Mouse (Mus musculus) layer of hippocampus, adult 11-12 months (tissue): ENCODE measurements around the gene Tldc2.
A peak's percentile ranks its signal among the peaks of the same experiment; 100 is the strongest.

ENCODE experiments used
- DNase-seq: peaks from one replicate; pipeline ENCODE4 v3.0.0; 2022; ENCODE audit warnings: low spot score

The Tldc2 gene

DNA sequence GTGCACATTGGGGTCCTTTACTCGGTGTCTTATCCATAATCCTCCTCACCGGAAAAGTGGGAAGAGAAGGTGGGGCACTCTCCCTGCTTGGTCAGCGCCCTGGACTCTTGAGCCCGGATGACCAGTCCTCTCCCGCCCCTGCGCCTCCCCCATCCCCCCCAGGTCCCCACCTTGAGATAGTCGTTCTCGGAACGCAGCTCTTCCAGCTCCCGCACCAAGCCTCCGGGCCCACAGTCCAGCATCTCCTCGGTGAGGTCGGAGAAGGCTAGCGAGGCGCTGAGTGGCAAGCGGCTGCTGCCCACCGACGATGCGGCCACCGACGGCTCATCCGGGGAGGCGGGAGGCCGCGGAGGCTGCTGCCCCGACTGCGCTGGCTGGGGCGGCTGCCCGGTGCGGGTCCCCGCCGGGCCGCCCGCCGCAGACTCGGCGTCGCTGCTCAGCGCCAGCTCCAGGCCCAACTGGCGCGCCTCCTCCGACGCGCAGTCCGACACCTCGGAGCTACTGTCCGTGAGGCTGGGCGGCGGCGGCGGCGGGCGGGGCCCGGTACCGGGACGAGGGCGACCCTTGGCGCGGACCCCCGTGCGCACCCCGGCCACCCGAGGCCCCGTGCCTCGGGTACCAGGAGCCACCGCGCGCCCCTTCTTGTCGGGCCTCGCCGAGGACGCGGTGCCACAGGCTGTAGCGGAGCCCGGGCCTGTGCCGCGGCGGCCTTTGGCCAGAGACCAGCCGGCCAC is 8.6 kb upstream of the Tldc2 start:
- DNase-seq: no peak

DNA sequence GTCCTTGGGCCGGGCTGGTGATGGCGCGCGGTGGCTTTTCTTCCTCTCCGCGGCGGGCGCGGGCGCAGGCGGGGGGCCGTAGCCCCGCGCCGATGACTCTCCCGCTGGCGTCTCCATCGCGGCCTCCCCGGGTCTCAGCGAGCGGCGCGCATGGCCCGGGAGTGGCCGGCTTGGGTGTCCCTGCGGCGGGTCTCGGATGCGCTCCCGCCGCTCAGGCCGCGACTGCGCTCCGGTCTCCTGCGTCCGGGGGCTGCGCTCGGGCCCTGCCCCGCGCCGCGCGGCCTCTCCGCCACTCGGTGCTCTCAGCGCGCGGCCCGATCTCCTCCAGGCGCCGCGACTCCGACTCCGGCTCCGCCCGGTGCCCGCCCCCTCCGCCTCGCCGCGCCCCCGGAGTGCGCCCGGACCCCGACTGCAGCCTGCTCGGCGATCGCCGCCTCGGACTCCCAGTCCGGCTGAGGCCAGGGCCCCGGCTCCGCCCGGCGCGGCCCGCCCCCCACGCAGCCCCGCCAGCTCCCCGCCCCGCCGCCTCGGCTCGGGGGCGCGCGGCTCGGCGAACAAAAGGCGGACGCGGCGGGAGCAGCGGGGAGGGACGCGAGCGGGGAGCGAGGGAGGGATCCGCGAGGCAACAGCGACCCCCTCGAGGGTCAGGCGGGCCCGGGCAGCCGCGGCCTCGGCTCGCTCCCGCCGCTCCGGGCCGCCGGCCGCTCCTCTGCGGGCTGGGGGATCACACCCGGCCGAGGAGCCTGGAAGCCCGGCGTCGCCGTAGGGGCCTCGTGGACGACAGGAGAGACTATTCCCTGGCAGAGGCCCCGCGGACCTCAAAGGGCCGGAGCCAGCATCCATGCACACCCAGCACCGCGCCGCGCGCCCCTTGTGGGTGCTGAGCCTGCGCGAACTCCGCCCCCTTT is 7.8 kb upstream of the Tldc2 start, which contains the start of gene Soga1:
Gene Soga1, minus strand, starts transcription at position 462 of the 908 bp plus-strand sequence.
- peak; percentile 83 for DNase-seq

- DNase-seq: no peak
Measured at GRCm38 (mm10) chr2:157079701-157080180, 7.1 kb upstream of the Tldc2 start.

DNA sequence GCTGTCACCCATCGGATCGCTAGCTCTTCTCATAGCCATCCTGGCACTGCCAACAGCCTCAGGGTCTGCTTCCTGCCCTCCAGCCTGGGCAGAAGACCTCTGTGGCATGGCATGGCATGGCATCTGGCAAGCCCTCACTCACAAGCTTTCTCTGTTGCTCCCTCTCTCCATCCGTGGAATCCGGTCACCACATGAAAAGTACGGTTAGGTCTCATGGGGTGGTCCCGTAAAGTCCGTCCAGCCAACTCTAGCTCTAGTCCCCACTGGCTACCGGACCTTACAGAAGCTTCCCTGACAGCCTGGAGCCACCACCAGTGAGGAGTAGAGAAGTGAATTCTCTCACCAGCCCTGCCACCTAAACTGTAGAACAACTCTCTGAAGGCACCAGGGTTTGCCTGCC is 5.5 kb upstream of the Tldc2 start:
- DNase-seq: no peak

DNA sequence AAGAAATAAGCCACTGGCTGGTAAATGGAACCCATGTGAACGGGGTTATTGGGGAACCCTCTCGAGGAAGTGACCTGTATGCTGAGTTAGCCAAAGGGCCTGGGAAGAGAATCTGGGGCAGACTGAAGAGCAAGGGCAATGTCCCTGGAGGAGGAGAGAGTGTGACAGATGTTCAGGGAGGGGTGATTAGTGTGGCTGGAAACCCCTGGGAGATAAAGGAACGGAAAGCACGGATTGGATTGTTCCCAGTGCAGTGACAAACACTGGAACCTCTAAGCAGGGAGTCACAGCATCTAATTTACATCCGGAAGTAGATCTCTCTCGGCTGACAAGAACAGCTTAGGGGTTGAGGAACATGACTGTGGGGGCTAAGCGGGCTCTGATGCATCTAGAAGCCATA is 4.9 kb upstream of the Tldc2 start:
- no peak for DNase-seq

GRCm38 (mm10) chr2:157084831-157085585 is 1.8 kb upstream of the Tldc2 start:
- no peak for DNase-seq

DNA sequence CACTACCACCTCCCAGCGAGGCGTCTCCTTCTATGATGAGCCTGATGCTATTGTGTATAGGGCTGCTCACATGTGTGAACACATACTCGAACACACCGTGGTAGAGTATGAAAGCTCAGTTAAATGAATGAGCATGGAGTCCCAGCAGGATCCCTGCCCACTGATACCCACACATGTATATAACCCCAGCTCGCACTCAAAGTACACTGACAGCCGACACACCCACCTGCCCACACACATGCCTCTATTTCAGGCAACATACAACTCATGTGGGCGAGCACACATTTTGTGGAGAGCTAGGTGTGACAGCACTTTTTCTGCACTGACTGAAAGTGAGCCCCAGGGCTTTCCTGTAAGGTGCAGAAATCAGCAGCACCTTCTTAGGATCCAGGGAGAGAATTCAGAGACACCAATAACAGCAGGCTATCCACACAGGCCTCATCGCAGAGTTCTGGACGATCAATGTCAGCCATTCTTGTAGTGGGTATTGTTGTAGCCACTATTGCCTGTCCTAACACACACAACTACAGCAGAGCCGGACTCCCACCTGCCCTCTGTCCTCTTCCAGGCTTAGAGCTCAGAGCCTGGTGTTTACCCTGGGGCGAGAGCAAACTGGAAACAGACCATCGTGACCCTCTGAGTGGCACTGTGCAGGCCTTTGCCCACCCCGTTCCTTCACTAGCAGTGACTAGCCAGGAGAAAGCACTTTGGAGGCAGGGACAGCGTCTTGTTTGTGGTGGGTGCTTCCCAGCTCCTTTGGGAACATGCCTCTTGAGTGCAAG is 872 bp downstream of the Tldc2 start:
- DNase-seq: no peak

- peak; percentile 35 for DNase-seq
Measured at GRCm38 (mm10) chr2:157092024-157092423, 5.2 kb downstream of the Tldc2 start.

DNA sequence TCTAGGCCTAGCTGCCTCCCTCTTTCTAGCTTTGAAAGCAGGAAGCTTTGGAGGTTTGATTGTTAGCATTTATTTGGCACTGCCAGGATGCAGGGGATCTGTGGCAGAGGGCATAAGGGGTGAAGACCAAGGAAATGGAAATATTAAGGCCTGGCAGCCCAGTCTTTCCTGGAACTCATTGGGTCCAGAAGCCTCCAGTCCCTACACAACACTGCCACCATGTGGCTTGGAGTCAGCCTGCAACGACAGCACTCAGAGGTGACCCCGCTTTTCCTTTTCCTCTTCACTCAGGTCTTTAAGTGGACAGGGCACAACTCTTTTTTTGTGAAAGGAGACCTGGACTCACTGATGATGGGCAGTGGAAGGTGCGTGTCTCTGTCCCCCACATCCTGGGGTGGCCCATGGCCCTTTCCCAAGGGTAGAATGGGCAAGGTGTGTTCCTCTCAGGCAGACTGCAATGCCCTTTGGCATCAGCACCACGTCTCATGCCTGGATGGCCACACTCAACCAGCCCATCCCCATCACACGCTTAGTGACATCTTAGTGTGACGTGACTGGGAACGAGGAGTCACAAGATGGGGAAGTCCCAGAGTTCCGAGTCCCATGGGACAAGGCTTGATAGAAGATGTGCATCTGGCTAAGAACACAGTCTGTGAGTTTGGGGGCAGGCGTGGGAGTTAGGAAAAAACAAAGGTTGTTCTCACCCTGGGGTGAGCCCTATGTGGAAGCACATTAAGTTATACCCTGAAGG is 8.3 kb downstream of the Tldc2 start:
- DNase-seq: peak; percentile 75

DNA sequence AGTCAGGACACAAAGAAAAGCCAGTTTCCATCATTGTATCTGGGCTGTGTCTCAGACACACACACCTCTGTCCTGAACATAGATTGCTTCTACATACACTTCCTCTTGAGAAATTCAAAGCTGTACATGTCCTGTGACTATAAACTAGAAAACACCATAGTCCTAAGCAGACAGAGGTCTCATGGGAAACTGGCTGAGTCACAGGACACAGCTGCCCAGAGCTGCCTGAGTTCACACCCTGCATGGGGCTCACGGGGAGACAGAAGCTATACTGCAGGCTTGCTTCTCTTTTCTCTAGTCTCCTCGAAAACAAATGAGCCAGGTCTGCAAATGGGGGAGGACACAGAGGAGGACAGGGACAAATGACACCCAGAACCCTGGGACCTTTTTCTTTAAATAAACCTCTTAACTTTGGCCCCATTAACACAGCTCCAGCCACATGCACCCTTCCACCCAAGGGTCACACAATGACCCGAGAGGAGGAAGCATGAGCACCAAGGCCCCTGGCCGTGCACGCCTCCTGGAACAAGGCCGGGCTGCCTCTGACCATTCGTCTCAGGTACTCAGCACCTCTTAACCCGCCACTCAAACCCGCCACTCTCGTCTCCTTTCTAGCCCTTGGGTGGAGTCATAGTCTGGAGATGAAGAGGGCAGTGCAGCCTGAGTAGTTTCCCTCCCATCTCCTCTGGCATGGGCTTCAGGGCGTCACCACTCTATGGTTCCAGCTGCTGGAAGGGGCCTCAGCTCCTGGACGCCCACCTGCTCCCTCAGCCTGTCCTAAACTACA is 12.9 kb downstream of the Tldc2 start:
- no peak for DNase-seq

- no peak for DNase-seq
Measured at GRCm38 (mm10) chr2:157100319-157100605, 13.4 kb downstream of the Tldc2 start.

- DNase-seq: no peak
Measured at GRCm38 (mm10) chr2:157101650-157102049, 14.8 kb downstream of the Tldc2 start.

- DNase-seq: no peak
Measured at GRCm38 (mm10) chr2:157102256-157102655, 15.4 kb downstream of the Tldc2 start.

DNA sequence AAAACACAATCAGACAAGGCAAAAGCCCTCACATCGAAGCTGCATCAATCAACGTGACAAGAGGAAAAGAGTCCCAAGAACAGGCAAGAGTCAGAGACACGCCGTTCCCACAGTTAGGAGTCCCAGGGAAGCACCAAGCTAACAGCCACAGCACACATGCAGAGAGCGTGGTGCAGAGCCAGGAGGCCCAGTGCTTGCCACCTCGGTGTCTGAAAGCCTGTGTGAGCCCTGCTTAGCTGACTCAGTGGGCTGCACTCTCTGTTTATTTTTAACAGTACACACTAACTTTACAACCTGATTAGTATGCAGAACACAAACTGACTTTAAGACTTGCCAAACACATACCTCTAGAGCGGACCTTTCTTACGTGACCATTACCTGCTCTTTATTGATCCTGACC is 17.6 kb downstream of the Tldc2 start:
- DNase-seq: no peak

GRCm38 (mm10) chr2:157108236-157108635 is 21.4 kb downstream of the Tldc2 start:
- no peak for DNase-seq

GRCm38 (mm10) chr2:157116964-157117363 is 30.1 kb downstream of the Tldc2 start:
- no peak for DNase-seq

DNA sequence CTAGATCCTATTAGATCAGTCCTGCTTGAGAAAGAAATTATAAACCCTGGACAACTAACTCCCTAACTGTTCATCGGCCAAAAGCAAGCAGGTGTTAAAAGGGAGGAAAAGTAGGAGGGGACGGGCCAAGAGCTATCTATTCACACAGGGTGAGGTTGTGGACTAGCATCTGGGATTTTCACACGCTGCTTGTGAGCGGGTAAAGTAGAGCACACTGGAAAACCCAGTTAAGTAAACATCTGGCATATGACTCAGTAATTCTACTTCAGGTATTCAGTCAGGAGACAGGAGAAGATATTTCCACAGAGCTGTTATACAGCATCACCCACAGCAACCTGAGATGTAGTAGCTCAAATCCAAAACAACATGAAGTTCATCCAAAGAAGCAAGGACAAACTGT is 31.7 kb downstream of the Tldc2 start:
- no peak for DNase-seq

DNA sequence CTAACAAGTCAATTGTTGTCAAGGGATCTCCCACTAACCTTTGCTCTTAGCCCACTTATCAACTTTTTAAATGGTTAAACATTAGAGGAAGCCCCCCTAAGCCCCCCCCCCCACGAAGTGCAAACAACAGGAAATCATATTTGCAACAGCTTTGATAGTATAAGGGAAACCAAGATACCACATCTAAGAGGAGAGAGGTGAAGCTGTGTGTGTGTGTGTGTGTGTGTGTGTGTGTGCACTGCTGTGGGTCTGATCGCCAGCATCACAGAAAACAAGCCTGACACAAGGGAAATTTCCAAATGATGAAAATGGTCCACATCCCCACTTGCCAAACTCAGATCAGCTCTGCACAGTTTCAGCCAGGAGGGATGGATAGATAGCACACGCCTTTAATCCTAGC is 32.2 kb downstream of the Tldc2 start:
- DNase-seq: no peak

- DNase-seq: no peak
Measured at GRCm38 (mm10) chr2:157121766-157122165, 34.9 kb downstream of the Tldc2 start.

- no peak for DNase-seq
Measured at GRCm38 (mm10) chr2:157125246-157125645, 38.4 kb downstream of the Tldc2 start.
